Mouse (Mus musculus) lung, postnatal 0 days (tissue): ENCODE measurements around the gene Ddr1. TPM values are rescaled to one million over a fixed set of nuclear protein-coding genes. Genes with fewer than 3 reads are reported as not detected.

ENCODE experiments used
- ATAC-seq: fragments of 200-750 bp; cut with Nextera tagmentation; 2 replicates; pipeline ENCODE4 v1.8.0; 2017; ENCODE audit warnings: moderate library complexity
- DNase-seq: peaks from one replicate; pipeline ENCODE4 v3.0.0-alpha.2; 2016; ENCODE audit warnings: low spot score
- H3K27ac ChIP-seq: fragments of 300-500 bp; sonication (generic); 2 replicates; pipeline ENCODE4 v1.5.1; 2014; ENCODE audit warnings: antibody characterized with exemption, mild to moderate bottlenecking, low read length, mixed read lengths
- H3K27me3 ChIP-seq: fragments of 300-500 bp; sonication (generic); replicated peaks from 2 replicates; pipeline ENCODE4 v1.6.1; 2014; ENCODE audit warnings: low read length, mixed read lengths; ENCODE audit not compliant: insufficient read depth
- H3K36me3 ChIP-seq: fragments of 300-500 bp; sonication (generic); 2 replicates; pipeline ENCODE4 v1.6.1; 2014; ENCODE audit warnings: low read length, mixed read lengths; ENCODE audit not compliant: insufficient read depth
- H3K4me1 ChIP-seq: fragments of 300-500 bp; sonication (generic); 2 replicates; pipeline ENCODE4 v1.6.1; 2014; ENCODE audit warnings: antibody characterized with exemption, low read depth, low read length, mixed read lengths; ENCODE audit not compliant: insufficient read depth
- H3K4me2 ChIP-seq: fragments of 300-500 bp; sonication (generic); replicated peaks from 2 replicates; pipeline ENCODE4 v1.6.1; 2014; ENCODE audit warnings: low read depth, mild to moderate bottlenecking, low read length, moderate library complexity, mixed read lengths
- H3K4me3 ChIP-seq: fragments of 300-500 bp; sonication (generic); 2 replicates; pipeline ENCODE4 v1.5.1; 2014; ENCODE audit warnings: low read depth, low read length
- H3K9ac ChIP-seq: fragments of 300-500 bp; sonication (generic); replicated peaks from 2 replicates; pipeline ENCODE4 v1.6.1; 2014; ENCODE audit warnings: low read depth, mild to moderate bottlenecking
- H3K9me3 ChIP-seq: fragments of 300-500 bp; sonication (generic); 2 replicates; pipeline ENCODE4 v1.6.1; 2016; ENCODE audit warnings: low read length, mixed read lengths
- CTCF ChIP-seq: IDR thresholded peaks from 2 replicates; pipeline ENCODE4 v1.5.1; 2016; ENCODE audit warnings: antibody characterized with exemption, mild to moderate bottlenecking
- EP300 ChIP-seq: IDR thresholded peaks from 2 replicates; pipeline ENCODE4 v1.6.1; 2016; ENCODE audit warnings: antibody characterized with exemption, mild to moderate bottlenecking, control low read depth
- WGBS: fragments of 180-500 bp; shearing (Covaris S2); extraction: QIAGEN DNeasy Blood & Tissue Kit; methylation state at CpG from one replicate; pipeline ENCODE4 v1.1.7; 2014; 5-methylcytosine and 5-hydroxymethylcytosine counted together
- polyA plus RNA-seq: library from polyadenylated mRNA; unstranded; fragments of >200 nt; fragmentation: Nextera tagmentation; extraction: Ambion mirVana; gene quantifications from 2 replicates; pipeline ENCODE4 v1.2.1, GENCODE M21; 2015

The Ddr1 gene
- polyA plus RNA-seq, 1 experiment from 2014 or later = 64.2 TPM

DNA sequence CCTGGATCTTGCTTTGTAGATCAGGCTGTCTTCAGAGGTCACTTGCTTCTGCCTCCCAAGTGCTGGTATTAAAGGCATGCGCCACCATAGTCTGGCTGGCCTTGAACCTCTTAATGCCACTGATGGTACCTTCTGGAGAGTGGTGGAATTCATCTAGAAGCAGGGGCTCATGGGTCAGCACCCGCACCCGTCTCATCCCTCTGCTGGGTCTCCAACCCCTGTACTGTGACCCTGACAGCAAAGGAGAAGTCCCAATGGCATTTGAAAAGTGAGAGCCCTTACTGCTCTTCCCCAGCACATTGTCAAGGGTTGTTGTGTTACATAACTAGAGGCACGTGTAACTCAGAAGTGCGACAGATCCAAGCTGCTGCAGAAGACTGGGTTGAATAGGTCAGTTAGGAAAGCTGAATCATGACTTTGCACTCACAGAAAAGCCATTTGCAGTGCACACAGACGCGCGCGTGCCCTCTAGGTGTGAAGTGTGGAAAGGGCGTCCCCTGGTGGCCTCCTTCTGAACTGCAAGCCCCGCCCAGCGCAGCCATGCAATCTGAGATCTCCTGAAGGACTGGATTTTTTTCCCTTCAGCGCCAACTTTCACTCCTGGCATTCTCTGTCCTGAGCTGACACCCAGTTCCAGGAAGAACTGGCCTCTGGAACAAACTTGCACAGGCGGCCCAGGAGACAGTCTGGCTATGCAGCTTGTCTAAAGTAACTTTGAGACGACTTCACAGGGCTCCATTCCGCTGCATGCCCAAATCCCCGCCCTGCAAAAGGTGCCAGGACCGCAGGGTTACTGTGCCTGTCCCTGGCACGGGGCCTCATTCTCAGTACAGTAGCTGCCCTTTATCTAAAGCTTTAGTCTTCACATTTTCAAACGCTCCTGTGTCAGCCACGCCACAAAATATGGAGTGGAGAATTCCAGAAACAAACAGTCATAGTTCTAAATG lies 21.1 kb upstream of the Ddr1 start:
- Histone ChIP-seq H3K9me3 (no peaks in the 10 kb centered on the region), H3K4me3 (no peak overlapping the region), H3K4me1 (peaks cover 4% of the 10 kb centered on the region), H3K36me3 (no peaks in the 10 kb centered on the region), H3K4me2 (peak overlapping the region; percentile 41), H3K9ac (no peak overlapping the region), H3K27ac (peak overlapping the region; percentile 68), H3K27me3 (no peaks in the 10 kb centered on the region)
- WGBS = 17% methylated on average over 21 of the region's 21 CpGs
- ATAC-seq = peak; percentile 91
- TF ChIP-seq CTCF = peak; percentile 100
- TF ChIP-seq EP300 = peak; percentile 86
- DNase-seq = peak; percentile 97

DNA sequence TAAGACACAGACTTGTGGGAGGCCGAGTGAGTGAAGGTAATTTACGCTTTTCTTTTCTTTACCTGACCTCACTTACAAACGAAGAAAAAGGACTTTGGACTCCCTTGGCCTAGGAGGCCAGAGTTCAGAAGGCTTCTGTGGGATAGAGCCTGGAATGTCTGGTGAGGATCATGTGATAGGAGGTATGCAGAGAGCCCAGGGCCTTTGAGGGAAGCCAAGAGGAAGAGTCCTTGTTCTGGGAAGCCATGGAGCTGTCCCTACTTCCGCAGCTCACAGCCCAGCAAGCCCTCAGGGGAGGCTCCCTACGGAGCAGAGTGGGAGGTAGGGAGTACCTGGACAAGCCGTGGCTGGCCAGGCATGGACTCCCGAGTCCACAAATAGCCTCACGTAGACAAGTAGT lies 17.3 kb upstream of the Ddr1 start:
- no peak overlapping the region for H3K9ac ChIP-seq
- TF ChIP-seq EP300 (no peak), CTCF (no peak)
- no peaks in the 10 kb centered on the region for H3K36me3 ChIP-seq
- WGBS = 59% methylated on average over 8 of the region's 8 CpGs
- H3K9me3 ChIP-seq = no peaks in the 10 kb centered on the region
- H3K27ac ChIP-seq = no peak overlapping the region
- H3K4me1 ChIP-seq = no peaks in the 10 kb centered on the region; the same call in 1 of the 2 replicates
- no peak for ATAC-seq
- H3K27me3 ChIP-seq = no peaks in the 10 kb centered on the region
- no peak overlapping the region for H3K4me3 ChIP-seq
- DNase-seq = no peak
- H3K4me2 ChIP-seq = no peak overlapping the region

GRCm38 (mm10) chr17:35720340-35720727 lies 15.9 kb upstream of the Ddr1 start:
- WGBS = 7% methylated on average over 11 of the region's 11 CpGs
- no peaks in the 10 kb centered on the region for H3K9me3 ChIP-seq
- TF ChIP-seq EP300 (peak; percentile 78; the same call in 1 of the 2 replicates), CTCF (no peak)
- peak; percentile 86 for ATAC-seq
- H3K9ac ChIP-seq = no peak overlapping the region
- no peak overlapping the region for H3K4me3 ChIP-seq
- H3K4me2 ChIP-seq = no peak overlapping the region
- H3K27ac ChIP-seq = peak overlapping the region; percentile 72
- H3K36me3 ChIP-seq = no peaks in the 10 kb centered on the region
- no peaks in the 10 kb centered on the region for H3K27me3 ChIP-seq
- no peaks in the 10 kb centered on the region; the same call in 1 of the 2 replicates for H3K4me1 ChIP-seq
- DNase-seq = peak; percentile 92

GRCm38 (mm10) chr17:35719616-35720339 lies 15.4 kb upstream of the Ddr1 start:
- H3K4me2 ChIP-seq = no peak overlapping the region
- peak; percentile 83 for DNase-seq
- H3K27ac ChIP-seq = peak overlapping the region; percentile 72
- peak; percentile 60 for ATAC-seq
- WGBS = 44% methylated on average over 9 of the region's 9 CpGs
- no peaks in the 10 kb centered on the region for H3K27me3 ChIP-seq
- H3K4me1 ChIP-seq = no peaks in the 10 kb centered on the region; the same call in 1 of the 2 replicates
- no peak overlapping the region for H3K4me3 ChIP-seq
- H3K9ac ChIP-seq = no peak overlapping the region
- no peaks in the 10 kb centered on the region for H3K9me3 ChIP-seq
- TF ChIP-seq CTCF (peak; percentile 57), EP300 (no peak; the same call in 1 of the 2 replicates)
- H3K36me3 ChIP-seq = no peaks in the 10 kb centered on the region

- ATAC-seq (no peak), DNase-seq (no peak)
- Histone ChIP-seq H3K27me3 (no peaks in the 10 kb centered on the region), H3K9me3 (no peaks in the 10 kb centered on the region), H3K36me3 (no peaks in the 10 kb centered on the region), H3K4me2 (no peak overlapping the region), H3K4me1 (no peaks in the 10 kb centered on the region; the same call in 1 of the 2 replicates), H3K9ac (no peak overlapping the region), H3K4me3 (no peak overlapping the region), H3K27ac (no peak overlapping the region)
- WGBS = 77% methylated on average over 6 of the region's 6 CpGs
- TF ChIP-seq EP300 = no peak
- no peak for TF ChIP-seq CTCF
Measured at GRCm38 (mm10) chr17:35717080-35717479, 12.7 kb upstream of the Ddr1 start.

- no peak for TF ChIP-seq EP300
- TF ChIP-seq CTCF = no peak
- Histone ChIP-seq H3K27me3 (no peaks in the 10 kb centered on the region), H3K4me2 (no peak overlapping the region), H3K9ac (no peak overlapping the region), H3K4me1 (no peaks in the 10 kb centered on the region), H3K27ac (no peak overlapping the region), H3K36me3 (no peaks in the 10 kb centered on the region), H3K4me3 (no peak overlapping the region), H3K9me3 (no peaks in the 10 kb centered on the region)
- WGBS = 69% methylated on average over 3 of the region's 3 CpGs
- no peak for ATAC-seq
- DNase-seq = no peak
Measured at GRCm38 (mm10) chr17:35716114-35716513, 11.7 kb upstream of the Ddr1 start.
